Mouse (Mus musculus) C2C12 (cell line): ENCODE results near the gene Itih3. TPM values are rescaled to one million over a fixed set of nuclear protein-coding genes. Genes with fewer than 3 reads are reported as not detected.

Source experiments
- H3K27me3 ChIP-seq: one replicate; pipeline ENCODE4 v1.6.1; 2011; ENCODE audit not compliant: control insufficient read depth, insufficient read depth, insufficient read length
- H3K36me3 ChIP-seq: one replicate; pipeline ENCODE4 v1.6.1; 2011; ENCODE audit not compliant: control insufficient read depth, insufficient read depth
- H3K4me3 ChIP-seq: one replicate; pipeline ENCODE4 v1.5.1; 2011; ENCODE audit warnings: mild to moderate bottlenecking, control low read depth; ENCODE audit not compliant: poor library complexity, insufficient read depth, severe bottlenecking
- H3K79me2 ChIP-seq: one replicate; pipeline ENCODE4 v1.6.1; 2011; ENCODE audit not compliant: control insufficient read depth, insufficient read depth
- H3K79me3 ChIP-seq: one replicate; pipeline ENCODE4 v1.6.1; 2011; ENCODE audit warnings: low read depth, control low read depth
- H3ac ChIP-seq: one replicate; pipeline ENCODE3; 2011; ENCODE audit warnings: low read depth; ENCODE audit not compliant: control insufficient read depth, insufficient read length
- CEBPB ChIP-seq: IDR thresholded peaks from one replicate; pipeline ENCODE4 v1.6.1; 2011; ENCODE audit warnings: low read depth, mild to moderate bottlenecking, control low read depth, moderate library complexity
- CTCF ChIP-seq: IDR thresholded peaks from one replicate; pipeline ENCODE4 v1.5.1; 2011; ENCODE audit not compliant: control insufficient read depth, insufficient read depth, insufficient read length
- FOSL1 ChIP-seq: IDR thresholded peaks from one replicate; pipeline ENCODE4 v1.8.0; 2011; ENCODE audit warnings: mild to moderate bottlenecking, low read length; ENCODE audit not compliant: poor library complexity, insufficient read depth, severe bottlenecking
- MAX ChIP-seq: IDR thresholded peaks from one replicate; pipeline ENCODE4 v1.6.1; 2011; ENCODE audit warnings: mild to moderate bottlenecking, control low read depth
- MYOD1 ChIP-seq: IDR thresholded peaks from one replicate; pipeline ENCODE4 v1.6.1; 2011; ENCODE audit warnings: low read depth; ENCODE audit not compliant: control insufficient read depth, insufficient read length
- MYOG ChIP-seq: IDR thresholded peaks from one replicate; pipeline ENCODE4 v1.6.1; 2011; ENCODE audit not compliant: control insufficient read depth, insufficient read length; ENCODE audit errors: extremely low read depth
- USF1 ChIP-seq: IDR thresholded peaks from one replicate; pipeline ENCODE4 v1.6.1; 2011; ENCODE audit warnings: low read depth, mild to moderate bottlenecking, control low read depth, moderate library complexity
- polyA plus RNA-seq: library from polyadenylated mRNA; unstranded; fragments of >200 nt; fragmentation: generic; extraction: Trizol; gene quantifications from one replicate; pipeline ENCODE4 v1.2.1, GENCODE M21; 2012; ENCODE audit warnings: missing spikeins

Gene Itih3
- polyA plus RNA-seq, 1 experiment: 0.01 TPM

GRCm38 (mm10) chr14:30925492-30925891 lies 1.9 kb upstream of the Itih3 start:
- H3K79me2 ChIP-seq: no peaks in the 10 kb centered on the region
- no peak overlapping the region for H3K4me3 ChIP-seq
- no peak overlapping the region for H3ac ChIP-seq
- TF ChIP-seq CEBPB: no peak
- no peak for TF ChIP-seq CTCF
- no peak for TF ChIP-seq MYOD1
- no peak for TF ChIP-seq USF1
- no peak for TF ChIP-seq MYOG
- no peak for TF ChIP-seq MAX
- TF ChIP-seq FOSL1: no peak
- no peaks in the 10 kb centered on the region for H3K79me3 ChIP-seq
- no peaks in the 10 kb centered on the region for H3K27me3 ChIP-seq
- H3K36me3 ChIP-seq: no peaks in the 10 kb centered on the region

DNA sequence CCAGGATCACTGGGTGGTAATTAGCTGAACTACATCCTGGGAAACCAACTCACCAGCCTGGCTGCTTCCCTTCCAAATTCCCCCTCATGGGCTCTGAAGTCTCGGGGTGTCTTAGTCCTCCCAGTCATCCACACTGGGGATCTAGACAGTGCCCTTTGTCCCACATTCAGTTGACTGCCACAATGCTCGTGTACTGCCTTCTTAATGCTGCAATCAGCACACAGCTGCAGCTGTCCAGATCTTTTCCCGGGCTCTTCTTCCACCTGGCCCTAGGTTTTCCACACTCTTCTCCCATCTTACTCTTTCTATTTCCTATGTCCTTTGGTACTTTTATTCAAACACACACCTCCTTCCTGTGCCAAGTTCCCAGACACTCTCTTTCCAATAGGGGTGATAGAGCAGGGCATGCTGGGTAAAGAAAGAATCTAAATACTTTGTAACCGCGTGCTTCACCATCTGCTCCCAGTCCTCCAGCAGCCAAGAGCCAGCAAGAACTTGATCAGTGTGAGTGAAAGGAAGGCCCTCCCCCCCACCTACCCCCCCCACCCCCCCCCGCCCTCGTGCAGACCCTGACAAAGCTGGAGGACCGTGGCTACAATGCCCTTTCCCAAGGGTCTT lies 1.4 kb downstream of the Itih3 start:
- TF ChIP-seq CEBPB (no peak), FOSL1 (no peak), CTCF (no peak), MYOD1 (no peak), MAX (no peak), USF1 (no peak), MYOG (no peak)
- H3K27me3 ChIP-seq: no peaks in the 10 kb centered on the region
- no peaks in the 10 kb centered on the region for H3K79me2 ChIP-seq
- no peaks in the 10 kb centered on the region for H3K79me3 ChIP-seq
- no peak overlapping the region for H3K4me3 ChIP-seq
- no peaks in the 10 kb centered on the region for H3K36me3 ChIP-seq
- no peak overlapping the region for H3ac ChIP-seq

DNA sequence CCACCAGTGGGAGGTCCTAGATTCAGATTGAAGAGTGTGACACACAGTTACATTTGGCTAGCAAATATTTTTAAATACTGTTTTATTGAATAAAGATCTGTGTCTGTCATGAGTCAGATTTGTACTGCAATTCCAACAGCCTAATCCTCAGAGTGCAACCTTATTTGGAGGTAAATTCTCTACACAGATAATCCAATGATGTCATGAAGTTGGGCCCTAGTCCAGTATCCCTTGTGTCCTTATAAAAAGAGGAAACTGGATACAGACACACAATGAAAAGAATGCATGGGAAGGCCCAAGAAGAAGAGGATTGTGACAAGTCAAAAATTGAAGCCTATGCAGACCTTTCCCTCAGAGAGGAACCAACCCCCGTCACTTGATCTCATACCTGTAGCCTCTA lies 7.0 kb downstream of the Itih3 start:
- H3ac ChIP-seq: no peak overlapping the region
- no peaks in the 10 kb centered on the region for H3K79me2 ChIP-seq
- H3K4me3 ChIP-seq: no peak overlapping the region
- H3K36me3 ChIP-seq: no peaks in the 10 kb centered on the region
- no peak for TF ChIP-seq FOSL1
- TF ChIP-seq CTCF: no peak
- TF ChIP-seq MYOG: no peak
- no peak for TF ChIP-seq MAX
- TF ChIP-seq USF1: no peak
- TF ChIP-seq CEBPB: no peak
- no peak for TF ChIP-seq MYOD1
- no peaks in the 10 kb centered on the region for H3K27me3 ChIP-seq
- no peaks in the 10 kb centered on the region for H3K79me3 ChIP-seq

DNA sequence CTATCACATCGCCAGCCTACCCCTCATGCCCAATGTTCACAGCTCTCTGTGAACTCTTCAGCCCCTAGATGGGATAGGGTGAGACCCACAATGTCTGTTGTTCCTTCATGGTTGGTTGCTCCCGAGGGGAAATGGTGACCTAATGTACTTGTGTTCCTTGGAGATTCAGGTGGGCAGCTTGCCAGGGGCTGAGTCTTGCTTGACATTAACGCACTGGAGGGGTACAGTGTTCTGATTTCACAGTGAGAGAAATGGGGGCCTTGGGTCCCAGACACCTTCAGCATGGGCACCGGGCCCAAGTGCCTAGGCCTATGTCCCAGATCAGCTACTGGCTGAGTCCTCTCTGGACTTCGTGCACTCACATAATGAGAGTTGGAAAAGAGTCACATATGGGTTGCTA lies 10.2 kb downstream of the Itih3 start:
- Histone ChIP-seq H3K27me3 (no peaks in the 10 kb centered on the region), H3ac (no peak overlapping the region), H3K79me2 (no peaks in the 10 kb centered on the region), H3K4me3 (no peak overlapping the region), H3K36me3 (no peaks in the 10 kb centered on the region), H3K79me3 (no peaks in the 10 kb centered on the region)
- TF ChIP-seq MYOG (no peak), FOSL1 (no peak)

- Histone ChIP-seq H3ac (no peak overlapping the region), H3K36me3 (no peaks in the 10 kb centered on the region), H3K4me3 (no peak overlapping the region), H3K79me2 (no peaks in the 10 kb centered on the region), H3K27me3 (no peaks in the 10 kb centered on the region), H3K79me3 (no peaks in the 10 kb centered on the region)
- TF ChIP-seq USF1 (no peak), FOSL1 (no peak), MYOG (no peak), CTCF (no peak), CEBPB (no peak), MYOD1 (no peak), MAX (no peak)
These were observed 10.9 kb downstream of the Itih3 start for GRCm38 (mm10) chr14:30912641-30913040.

DNA sequence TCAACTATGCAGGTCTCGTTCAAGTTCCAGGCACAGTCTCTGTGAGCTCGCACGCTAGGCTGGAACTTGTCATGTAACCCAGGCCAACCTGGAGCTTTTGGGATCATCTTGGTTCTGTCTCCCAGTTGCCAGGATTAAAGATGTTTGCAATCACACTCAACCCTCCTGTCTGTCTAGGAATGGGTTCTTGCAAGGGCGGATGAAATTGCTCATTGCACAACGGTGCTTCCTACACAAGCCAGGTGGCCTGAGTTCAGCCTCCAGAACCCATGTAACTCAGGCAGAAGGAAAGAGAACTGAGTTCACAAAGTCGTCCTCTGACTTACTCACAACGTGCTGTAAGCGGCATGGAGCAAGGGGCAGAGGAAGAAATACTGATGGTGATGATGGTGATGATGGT lies 12.4 kb downstream of the Itih3 start:
- Histone ChIP-seq H3K27me3 (no peaks in the 10 kb centered on the region), H3K36me3 (no peaks in the 10 kb centered on the region), H3K79me3 (no peaks in the 10 kb centered on the region), H3K79me2 (no peaks in the 10 kb centered on the region), H3K4me3 (no peak overlapping the region), H3ac (no peak overlapping the region)
- no peak for TF ChIP-seq MYOD1
- no peak for TF ChIP-seq MYOG
- TF ChIP-seq MAX: no peak
- TF ChIP-seq FOSL1: no peak
- TF ChIP-seq CTCF: no peak
- no peak for TF ChIP-seq USF1
- TF ChIP-seq CEBPB: no peak
